Mouse (Mus musculus) olfactory bulb, adult 2 months (tissue): ENCODE results near the gene Ccdc134. TPM values are rescaled to one million over a fixed set of nuclear protein-coding genes. Genes with fewer than 3 reads are reported as not detected.

Experiments
- H3K27ac ChIP-seq: fragments of 200-500 bp; 2 replicates; pipeline ENCODE4 v1.5.1; 2012; ENCODE audit warnings: low read depth, low read length; ENCODE audit not compliant: insufficient read depth
- H3K4me1 ChIP-seq: fragments of 200-500 bp; 2 replicates; pipeline ENCODE4 v1.6.1; 2012; ENCODE audit warnings: low read length; ENCODE audit not compliant: control insufficient read depth, insufficient read depth
- H3K4me3 ChIP-seq: fragments of 200-500 bp; 2 replicates; pipeline ENCODE4 v1.5.1; 2012; ENCODE audit warnings: mild to moderate bottlenecking, low read depth, low read length, moderate library complexity; ENCODE audit not compliant: insufficient read depth
- CTCF ChIP-seq: fragments of 200-500 bp; IDR thresholded peaks from 2 replicates; pipeline ENCODE4 v1.5.1; 2012; ENCODE audit warnings: low read depth, mild to moderate bottlenecking, low read length, moderate library complexity; ENCODE audit not compliant: insufficient read depth
- POLR2A ChIP-seq: fragments of 200-500 bp; IDR thresholded peaks from 2 replicates; pipeline ENCODE4 v1.6.1; 2012; ENCODE audit warnings: mild to moderate bottlenecking, low read depth, low read length, moderate library complexity; ENCODE audit not compliant: insufficient read depth
- WGBS: fragments of 180-500 bp; shearing (Covaris S2); methylation state at CpG from one replicate; pipeline ENCODE4 v1.1.7; 2018; 5-methylcytosine and 5-hydroxymethylcytosine counted together
- polyA plus RNA-seq: library from polyadenylated mRNA; stranded (reverse); fragments of >200 nt; gene quantifications from 2 replicates; pipeline ENCODE4 v1.2.4, GENCODE M21; 2012; ENCODE audit warnings: low replicate concordance; ENCODE audit not compliant: missing spikeins, insufficient read depth, insufficient read length

Ccdc134 gene
- polyA plus RNA-seq, 1 experiment, result not detected

DNA sequence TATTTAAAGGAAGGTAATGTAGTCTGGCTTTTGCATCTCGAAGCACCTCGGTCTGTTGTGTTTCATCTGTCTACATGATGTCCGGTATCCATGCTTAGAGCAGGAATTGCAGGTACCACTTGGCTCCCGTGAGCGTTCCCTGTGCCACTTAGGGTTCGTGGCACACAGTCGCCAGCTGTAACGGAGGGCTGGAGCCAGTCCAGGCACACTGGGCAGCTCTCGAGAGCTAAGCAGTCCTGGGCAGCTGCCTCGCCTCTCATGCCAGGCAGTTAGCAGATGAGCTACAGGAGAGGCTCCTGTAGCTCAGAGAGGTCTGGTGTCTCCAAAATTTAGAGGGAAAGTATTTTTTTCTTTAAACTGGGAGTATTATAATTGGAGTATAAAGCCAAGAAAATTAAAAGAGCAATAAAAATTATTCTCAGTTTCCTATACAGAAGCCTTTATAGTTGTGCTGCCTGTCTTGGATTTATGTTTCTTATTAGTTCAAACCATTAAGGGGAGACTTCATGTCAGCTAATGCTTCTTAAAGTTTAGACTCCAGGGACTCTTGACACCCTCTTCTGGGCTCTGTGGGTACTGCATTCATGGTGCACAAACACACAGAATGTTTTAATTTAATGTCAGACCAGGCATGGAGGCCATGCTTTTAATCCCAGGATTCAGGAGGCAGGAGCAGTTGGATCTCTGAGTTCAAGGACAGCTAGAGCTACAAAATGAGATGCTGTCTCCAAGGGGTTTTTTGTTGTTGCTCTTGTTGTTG, 60.9 kb downstream of the Ccdc134 start:
- H3K4me1 ChIP-seq, result peaks cover 9% of the 10 kb centered on the region
- H3K27ac ChIP-seq, result no peak overlapping the region
- 63% methylated on average over 10 of the region's 10 CpGs for WGBS
- H3K4me3 ChIP-seq, result no peak overlapping the region
- no peak for TF ChIP-seq POLR2A
- TF ChIP-seq CTCF, result no peak

Other genes with a start within 250 kb of the Ccdc134 start
- gene Polr3h, start 201.7 kb upstream of the Ccdc134 start, polyA plus RNA-seq, result not detected in 2 replicates
- gene Csdc2, start 191.2 kb upstream of the Ccdc134 start, polyA plus RNA-seq, result not detected in 2 replicates
- gene Pmm1, start 167.0 kb upstream of the Ccdc134 start, polyA plus RNA-seq, result not detected in 2 replicates
- not detected in 2 replicates for gene 1700029P11Rik, start 147.4 kb upstream of the Ccdc134 start, polyA plus RNA-seq
- 1,163 TPM in 1 of 2 replicates, not detected in the other for gene Xrcc6, start 140.1 kb upstream of the Ccdc134 start, polyA plus RNA-seq
- gene Desi1, start 94.1 kb upstream of the Ccdc134 start, polyA plus RNA-seq, result 107 TPM in 1 of 2 replicates, not detected in the other
- gene Snu13, start 80.3 kb upstream of the Ccdc134 start, polyA plus RNA-seq, result not detected in 2 replicates
- not detected in 2 replicates for gene 4930407I10Rik, start 68.8 kb upstream of the Ccdc134 start, polyA plus RNA-seq
- gene Mei1, start 57.9 kb upstream of the Ccdc134 start, polyA plus RNA-seq, result not detected in 2 replicates
- 282 TPM in 1 of 2 replicates, not detected in the other for gene Srebf2, start 19.3 kb downstream of the Ccdc134 start, polyA plus RNA-seq
- gene Shisa8, start 84.9 kb downstream of the Ccdc134 start, polyA plus RNA-seq, result not detected in 2 replicates
- gene Tnfrsf13c, start 96.4 kb downstream of the Ccdc134 start, polyA plus RNA-seq, result not detected in 2 replicates
- gene Cenpm, start 116.8 kb downstream of the Ccdc134 start, polyA plus RNA-seq, result not detected in 2 replicates
- gene 1500009C09Rik, start 124.5 kb downstream of the Ccdc134 start, polyA plus RNA-seq, result not detected in 2 replicates
- gene Sept3, start 147.0 kb downstream of the Ccdc134 start, polyA plus RNA-seq, result 252 and 297 TPM in 2 replicates
- gene Wbp2nl, start 171.0 kb downstream of the Ccdc134 start, polyA plus RNA-seq, result not detected in 2 replicates
- gene Naga, start 211.0 kb downstream of the Ccdc134 start, polyA plus RNA-seq, result not detected in 2 replicates
- gene Pheta2, start 211.0 kb downstream of the Ccdc134 start, polyA plus RNA-seq, result not detected in 2 replicates
- not detected in 2 replicates for gene Smdt1, start 211.0 kb downstream of the Ccdc134 start, polyA plus RNA-seq
- gene Ndufa6, start 226.4 kb downstream of the Ccdc134 start, polyA plus RNA-seq, result not detected in 2 replicates